Mouse (Mus musculus) kidney, postnatal 10 days (tissue): ENCODE results near the gene Gm17581.

Source experiments
- DNase-seq: peaks from one replicate; pipeline ENCODE4 v3.0.0; 2021; ENCODE audit warnings: mixed read lengths

The Gm17581 gene

GRCm38 (mm10) chr2:155689211-155689610 lies 46.5 kb downstream of the Gm17581 start:
- DNase-seq, result no peak

GRCm38 (mm10) chr2:155687746-155688145 lies 47.9 kb downstream of the Gm17581 start:
- no peak for DNase-seq

- no peak for DNase-seq
Observed at GRCm38 (mm10) chr2:155686572-155686971, 49.1 kb downstream of the Gm17581 start.
